Mouse (Mus musculus) cerebellum, postnatal 36 days (tissue): Measurements from ENCODE around the gene Rad9b.
"Not testable (repeated sequence)": the region's sequence is repeated elsewhere in the genome, so short reads cannot be mapped to it uniquely, and the experiment has no call there.

ENCODE experiments used
- DNase-seq, 2 experiments: peaks; one replicate each; pipeline ENCODE4 v3.0.0; 2021 to 2022; ENCODE audit warnings: mixed read lengths in 2 of 2

The Rad9b gene

GRCm38 (mm10) chr5:122354492-122355067 is 547 bp upstream of the Rad9b start:
- no peak for DNase-seq

- DNase-seq = no peak
Observed at GRCm38 (mm10) chr5:122345777-122346176, 8.3 kb downstream of the Rad9b start.

- DNase-seq = peak; percentile 85 to 86
Observed at GRCm38 (mm10) chr5:122344260-122344659, 9.8 kb downstream of the Rad9b start.

GRCm38 (mm10) chr5:122343768-122344167 is 10.3 kb downstream of the Rad9b start:
- DNase-seq = no peak

GRCm38 (mm10) chr5:122342874-122343273 is 11.2 kb downstream of the Rad9b start:
- DNase-seq = no peak

- DNase-seq = no peak
Observed at GRCm38 (mm10) chr5:122336554-122337294, 17.3 kb downstream of the Rad9b start.

GRCm38 (mm10) chr5:122334682-122335081 is 19.4 kb downstream of the Rad9b start:
- peak in 1 of 2 experiments; percentile 24 for DNase-seq

GRCm38 (mm10) chr5:122330269-122330668 is 23.8 kb downstream of the Rad9b start:
- DNase-seq = no peak

- no peak for DNase-seq
Observed at GRCm38 (mm10) chr5:122327283-122327682, 26.8 kb downstream of the Rad9b start.

- peak in 1 of 2 experiments; percentile 43 for DNase-seq
Observed at GRCm38 (mm10) chr5:122325477-122325876, 28.6 kb downstream of the Rad9b start.

- peak; percentile 86 to 92 for DNase-seq
Observed at GRCm38 (mm10) chr5:122324608-122325431, 29.2 kb downstream of the Rad9b start.

GRCm38 (mm10) chr5:122323523-122323922 is 30.5 kb downstream of the Rad9b start:
- DNase-seq = no peak

GRCm38 (mm10) chr5:122320205-122320781 is 33.7 kb downstream of the Rad9b start:
- no peak for DNase-seq

GRCm38 (mm10) chr5:122319474-122320204 is 34.4 kb downstream of the Rad9b start:
- DNase-seq = no peak

- DNase-seq = not testable (repeated sequence)
Observed at GRCm38 (mm10) chr5:122318976-122319375, 35.1 kb downstream of the Rad9b start.

GRCm38 (mm10) chr5:122318100-122318499 is 35.9 kb downstream of the Rad9b start:
- no peak for DNase-seq

GRCm38 (mm10) chr5:122317329-122318045 is 36.5 kb downstream of the Rad9b start:
- DNase-seq = peak; percentile 47 to 57

GRCm38 (mm10) chr5:122314966-122315667 is 38.9 kb downstream of the Rad9b start:
- DNase-seq = peak; percentile 91 to 92

- DNase-seq = peak in 1 of 2 experiments; percentile 41
Observed at GRCm38 (mm10) chr5:122312942-122313684, 40.9 kb downstream of the Rad9b start.

GRCm38 (mm10) chr5:122312346-122312745 is 41.7 kb downstream of the Rad9b start:
- DNase-seq = no peak
